Mouse (Mus musculus): Measurements from ENCODE around the gene Tmem63a. TPM values are rescaled to one million over a fixed set of nuclear protein-coding genes. Genes with fewer than 3 reads are reported as not detected.

Gene Tmem63a
- polyA plus RNA-seq (2014; fragmentation: Illumina TruSeq; extraction: RNeasy Lipid Tissue Mini Kit (QIAGEN cat#74804); ENCODE audit: low read depth, low replicate concordance): 1.9 TPM

DNA sequence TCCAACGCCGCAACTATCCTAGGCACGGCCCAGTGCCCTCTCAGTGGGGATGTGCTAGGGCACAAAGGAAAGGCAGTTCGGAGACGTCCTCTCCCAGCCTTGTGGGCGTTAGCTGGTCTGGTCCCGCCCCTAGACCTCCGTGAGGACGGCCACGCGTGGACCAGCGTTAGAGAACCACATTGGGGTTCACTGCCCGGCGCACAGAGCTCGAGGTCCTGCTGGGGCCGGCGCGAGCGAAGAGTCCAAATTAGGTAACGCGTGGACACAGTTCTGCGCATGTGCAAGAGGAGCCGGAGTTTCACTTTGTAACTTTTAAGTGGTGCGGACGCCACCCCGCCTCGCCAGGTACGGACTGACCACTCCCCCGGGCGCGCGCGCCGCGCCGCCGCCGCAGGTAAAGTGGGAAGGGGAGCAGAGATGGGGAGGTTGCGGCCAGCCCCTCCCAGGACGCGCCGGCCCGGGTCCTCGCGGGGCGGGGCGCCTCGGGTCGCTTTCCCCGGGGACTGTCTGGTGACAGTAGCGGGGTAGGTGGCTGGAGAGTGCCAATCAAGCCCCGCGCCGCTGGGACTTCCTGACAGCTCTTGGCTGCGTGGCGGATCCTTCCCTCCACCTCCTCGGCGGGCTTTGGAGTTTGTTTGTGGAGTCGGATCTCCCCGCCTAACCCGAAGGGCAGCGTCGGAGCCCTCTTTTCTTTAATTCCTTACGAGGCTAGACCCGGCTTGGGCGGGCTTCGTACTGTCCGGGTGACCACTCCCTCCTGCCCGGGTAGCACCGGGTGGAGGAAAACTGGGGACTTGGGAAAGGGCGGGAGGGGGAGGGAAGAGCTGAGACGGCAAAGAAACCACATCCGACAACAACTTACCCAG lies at the start of gene Tmem63a:
TSS of gene Tmem63a (plus strand) at position 179 of the 866 bp plus-strand sequence.

GRCm38 (mm10) chr1:180892808-180893207 lies 49.3 kb upstream of the Tmem63a start, which contains the start of gene Lefty2:
Lefty2 (plus strand) TSS chr1:180893108.

GRCm38 (mm10) chr1:180904039-180904814 lies 37.9 kb upstream of the Tmem63a start, which contains the start of gene Pycr2:
Pycr2 (plus strand) TSS chr1:180904293.

GRCm38 (mm10) chr1:180934467-180935419 lies 7.4 kb upstream of the Tmem63a start, which contains the start of gene Lefty1:
Lefty1 (plus strand) TSS chr1:180935022.

GRCm38 (mm10) chr1:181020756-181021487 lies 78.8 kb downstream of the Tmem63a start, which contains the start of gene Ephx1:
Ephx1 (minus strand) TSS chr1:181020904.

Other genes with a start within 250 kb of the Tmem63a start
- not detected for gene Mixl1, start 245.3 kb upstream of the Tmem63a start, polyA plus RNA-seq (2014; fragmentation: Illumina TruSeq; extraction: RNeasy Lipid Tissue Mini Kit (QIAGEN cat#74804); ENCODE audit: low read depth, low replicate concordance)
- 20.4 TPM for gene Acbd3, start 216.3 kb upstream of the Tmem63a start, polyA plus RNA-seq (2014; fragmentation: Illumina TruSeq; extraction: RNeasy Lipid Tissue Mini Kit (QIAGEN cat#74804); ENCODE audit: low read depth, low replicate concordance)
- gene H3f3a, start 128.4 kb upstream of the Tmem63a start, polyA plus RNA-seq (2014; fragmentation: Illumina TruSeq; extraction: RNeasy Lipid Tissue Mini Kit (QIAGEN cat#74804); ENCODE audit: low read depth, low replicate concordance): 413 TPM
- 8.1 TPM for gene Sde2, start 91.2 kb upstream of the Tmem63a start, polyA plus RNA-seq (2014; fragmentation: Illumina TruSeq; extraction: RNeasy Lipid Tissue Mini Kit (QIAGEN cat#74804); ENCODE audit: low read depth, low replicate concordance)
- gene Lefty2, start 49.2 kb upstream of the Tmem63a start, polyA plus RNA-seq (2014; fragmentation: Illumina TruSeq; extraction: RNeasy Lipid Tissue Mini Kit (QIAGEN cat#74804); ENCODE audit: low read depth, low replicate concordance): not detected
- gene Pycr2, start 38.1 kb upstream of the Tmem63a start, polyA plus RNA-seq (2014; fragmentation: Illumina TruSeq; extraction: RNeasy Lipid Tissue Mini Kit (QIAGEN cat#74804); ENCODE audit: low read depth, low replicate concordance): 0.50 TPM
- not detected for gene Lefty1, start 7.3 kb upstream of the Tmem63a start, polyA plus RNA-seq (2014; fragmentation: Illumina TruSeq; extraction: RNeasy Lipid Tissue Mini Kit (QIAGEN cat#74804); ENCODE audit: low read depth, low replicate concordance)
- gene Ephx1, start 78.6 kb downstream of the Tmem63a start, polyA plus RNA-seq (2014; fragmentation: Illumina TruSeq; extraction: RNeasy Lipid Tissue Mini Kit (QIAGEN cat#74804); ENCODE audit: low read depth, low replicate concordance): 170 TPM
- 27.8 TPM for gene 9130409I23Rik, start 108.9 kb downstream of the Tmem63a start, polyA plus RNA-seq (2014; fragmentation: Illumina TruSeq; extraction: RNeasy Lipid Tissue Mini Kit (QIAGEN cat#74804); ENCODE audit: low read depth, low replicate concordance)
- gene Nvl, start 201.9 kb downstream of the Tmem63a start, polyA plus RNA-seq (2014; fragmentation: Illumina TruSeq; extraction: RNeasy Lipid Tissue Mini Kit (QIAGEN cat#74804); ENCODE audit: low read depth, low replicate concordance): 11.6 TPM
- 49.9 TPM for gene Cnih4, start 202.3 kb downstream of the Tmem63a start, polyA plus RNA-seq (2014; fragmentation: Illumina TruSeq; extraction: RNeasy Lipid Tissue Mini Kit (QIAGEN cat#74804); ENCODE audit: low read depth, low replicate concordance)